Mouse (Mus musculus): Measurements from ENCODE around the gene Ctnnbip1. TPM values are rescaled to one million over a fixed set of nuclear protein-coding genes. Genes with fewer than 3 reads are reported as not detected.
A peak's percentile ranks its signal among the peaks of the same experiment; 100 is the strongest.

Gene Ctnnbip1
- 83.3 and 85.2 TPM in 2 replicates for polyA plus RNA-seq (2016; fragmentation: Nextera tagmentation; extraction: Ambion mirVana)

DNA sequence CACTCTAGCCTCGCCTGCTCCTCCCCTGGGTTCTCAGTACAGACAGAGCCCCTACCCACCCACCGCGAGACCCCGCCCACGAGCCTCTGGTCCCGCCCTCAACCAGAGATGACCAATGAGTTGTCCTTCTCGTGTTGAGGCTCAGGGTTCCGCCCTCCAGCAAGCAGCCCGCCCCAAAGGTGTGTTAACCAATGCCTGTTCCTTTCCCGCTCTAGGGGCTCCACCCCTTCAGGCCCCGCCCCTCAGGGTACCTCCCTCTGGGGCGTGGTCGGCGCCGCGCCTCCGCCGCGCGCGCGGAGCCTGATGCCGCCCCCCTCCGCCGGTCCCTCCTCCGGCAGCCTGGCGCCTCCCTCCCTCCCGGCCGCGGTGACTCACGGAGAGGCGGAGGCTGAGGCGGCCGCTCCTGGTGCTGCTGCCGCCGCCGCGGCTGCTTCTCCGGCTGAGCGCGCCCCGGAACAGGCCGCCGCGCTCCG, at the start of gene Ctnnbip1:
Gene Ctnnbip1 (plus strand): TSS at position 369 of the 473 bp plus-strand sequence.
- H3K27ac ChIP-seq, result peak within 1 kb of the TSS; percentile 76
- H3K4me2 ChIP-seq (replicated peaks), result peak within 1 kb of the TSS; percentile 93
- H3K27me3 ChIP-seq, result no peaks in the 10 kb centered on the region
- peaks cover 13% of the 10 kb centered on the region for H3K4me1 ChIP-seq
- H3K9me3 ChIP-seq, result no peaks in the 10 kb centered on the region
- no peaks in the 10 kb centered on the region for H3K36me3 ChIP-seq
- peak within 1 kb of the TSS; percentile 93 for H3K9ac ChIP-seq
- ATAC-seq (ENCODE audit: insufficient number of reproducible peaks, insufficient read depth, low FRiP score, low TSS enrichment), result peak; percentile 94
- H3K4me3 ChIP-seq, result peak within 1 kb of the TSS; percentile 84
- WGBS, result under 1% methylated on average over 39 of the region's 46 CpGs

- no peak overlapping the region for H3K9ac ChIP-seq
- no peaks in the 10 kb centered on the region for H3K27me3 ChIP-seq
- no peaks in the 10 kb centered on the region for H3K9me3 ChIP-seq
- peaks cover 32% of the 10 kb centered on the region for H3K36me3 ChIP-seq
- H3K4me2 ChIP-seq (replicated peaks), result no peak overlapping the region
- no peak for ATAC-seq (ENCODE audit: insufficient number of reproducible peaks, insufficient read depth, low FRiP score, low TSS enrichment)
- H3K4me1 ChIP-seq, result no peaks in the 10 kb centered on the region
- H3K27ac ChIP-seq, result no peak overlapping the region
- WGBS, result 91% methylated on average over 3 of the region's 3 CpGs
- H3K4me3 ChIP-seq, result no peak overlapping the region
Measured at GRCm38 (mm10) chr4:149469557-149469956, 48.5 kb upstream of the Ctnnbip1 start.

DNA sequence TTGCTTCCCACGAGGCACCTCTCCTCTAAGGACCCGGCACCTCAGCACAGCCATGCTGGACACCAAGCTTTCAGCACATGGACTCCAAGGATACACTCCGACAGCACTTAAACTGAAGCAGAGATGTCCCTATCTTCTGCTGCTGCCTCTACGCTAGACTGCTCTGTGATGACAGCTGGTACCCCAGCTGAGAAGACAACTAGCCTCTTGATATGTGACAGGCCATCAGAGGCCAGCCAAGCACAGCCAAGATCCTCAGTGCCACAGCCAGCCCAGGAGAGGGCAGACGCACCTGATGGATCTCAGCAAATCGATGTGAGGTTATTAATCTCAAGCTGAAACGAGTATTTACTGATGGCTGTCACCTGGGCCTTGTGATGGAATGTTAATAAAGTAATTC, 42.9 kb upstream of the Ctnnbip1 start:
- Histone ChIP-seq H3K4me1 (no peaks in the 10 kb centered on the region; the same call in 1 of the 2 replicates), H3K9me3 (no peaks in the 10 kb centered on the region), H3K9ac (no peak overlapping the region), H3K4me2 (replicated peaks) (no peak overlapping the region), H3K27me3 (no peaks in the 10 kb centered on the region), H3K36me3 (peaks cover 10% of the 10 kb centered on the region), H3K4me3 (no peak overlapping the region), H3K27ac (no peak overlapping the region)
- ATAC-seq (ENCODE audit: insufficient number of reproducible peaks, insufficient read depth, low FRiP score, low TSS enrichment), result no peak
- WGBS, result 83% methylated on average over 7 of the region's 7 CpGs

DNA sequence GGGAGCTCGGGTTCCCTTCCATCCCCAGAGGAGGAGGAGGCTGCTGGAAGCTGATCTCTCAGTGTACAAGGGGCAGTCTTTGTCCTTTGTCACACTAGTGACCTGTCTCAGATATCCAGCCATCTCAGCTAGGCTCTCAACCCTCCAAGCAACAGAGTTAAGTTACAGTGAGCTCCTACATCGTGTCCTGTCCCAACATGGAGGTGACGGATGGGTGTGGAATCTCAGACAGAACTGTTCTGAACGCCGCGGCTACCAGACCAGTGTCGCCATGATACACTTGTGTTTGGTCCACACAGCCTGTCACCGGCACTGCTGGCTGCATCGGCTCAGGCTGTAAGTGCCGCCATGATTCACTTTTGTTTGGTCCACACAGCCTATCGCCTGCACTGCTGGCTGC, 41.0 kb upstream of the Ctnnbip1 start, which contains the start of gene Tmem274:
Gene Tmem274 (plus strand): TSS at position 301 of the 400 bp plus-strand sequence.
- Histone ChIP-seq H3K36me3 (peaks cover 10% of the 10 kb centered on the region), H3K27me3 (no peaks in the 10 kb centered on the region), H3K9ac (no peak within 1 kb of the TSS), H3K27ac (no peak within 1 kb of the TSS), H3K4me1 (no peaks in the 10 kb centered on the region; the same call in 1 of the 2 replicates), H3K9me3 (no peaks in the 10 kb centered on the region), H3K4me2 (replicated peaks) (no peak within 1 kb of the TSS), H3K4me3 (no peak within 1 kb of the TSS)
- WGBS, result 78% methylated on average over 11 of the region's 11 CpGs
- ATAC-seq (ENCODE audit: insufficient number of reproducible peaks, insufficient read depth, low FRiP score, low TSS enrichment), result no peak

GRCm38 (mm10) chr4:149484566-149484965, 33.5 kb upstream of the Ctnnbip1 start:
- Histone ChIP-seq H3K9me3 (no peaks in the 10 kb centered on the region), H3K27ac (peak overlapping the region; percentile 82; the same call in 1 of the 2 replicates), H3K27me3 (no peaks in the 10 kb centered on the region), H3K4me3 (peak overlapping the region; percentile 90), H3K9ac (peak overlapping the region; percentile 77), H3K4me1 (peaks cover 15% of the 10 kb centered on the region), H3K4me2 (replicated peaks) (peak overlapping the region; percentile 82), H3K36me3 (peaks cover 26% of the 10 kb centered on the region)
- no peak for ATAC-seq (ENCODE audit: insufficient number of reproducible peaks, insufficient read depth, low FRiP score, low TSS enrichment)
- 54% methylated on average over 3 of the region's 3 CpGs for WGBS

DNA sequence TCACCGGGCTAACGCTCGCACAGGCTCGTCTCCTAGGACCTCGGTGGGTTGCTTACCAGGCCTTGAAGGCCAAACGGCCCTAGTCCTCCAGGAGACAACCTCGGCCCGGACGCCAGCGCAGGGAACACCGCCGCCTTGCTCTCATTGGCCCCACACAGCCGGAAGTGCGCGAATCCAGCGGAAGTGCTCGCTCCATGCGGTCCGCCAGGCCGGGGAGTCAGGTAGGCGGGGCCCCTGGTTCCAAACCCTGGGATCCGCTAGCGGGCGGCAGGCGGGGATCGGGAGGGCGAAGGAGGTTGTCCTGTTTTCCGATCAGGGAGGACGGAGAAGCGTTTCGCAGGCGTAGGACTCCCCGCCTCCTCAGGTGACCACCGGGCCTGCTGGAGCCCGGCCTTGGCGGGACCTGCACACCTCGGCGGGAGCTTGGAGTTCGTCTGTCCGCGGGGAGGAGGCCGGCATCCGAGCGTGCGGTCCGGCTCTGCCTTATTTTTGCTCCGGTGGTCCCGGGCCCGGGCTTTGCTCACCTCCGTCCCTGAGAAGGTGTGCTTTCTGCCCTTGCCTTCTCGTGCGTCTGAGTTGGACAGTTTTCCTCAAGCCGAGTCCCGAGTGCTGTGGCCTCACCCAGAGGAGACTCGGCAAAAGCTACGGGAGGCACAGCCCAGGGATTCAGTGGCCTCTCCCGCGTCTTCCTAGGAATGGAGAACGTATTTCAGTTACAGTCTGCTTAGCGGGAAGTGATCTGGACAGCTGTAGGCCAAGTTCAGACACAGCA, 32.8 kb upstream of the Ctnnbip1 start, which contains the start of the genes Nmnat1 and Lzic:
Gene Nmnat1 (minus strand): TSS at position 150 of the 772 bp plus-strand sequence.
Gene Lzic (plus strand): TSS at position 177 of the 772 bp plus-strand sequence.
- peaks cover 15% of the 10 kb centered on the region for H3K4me1 ChIP-seq
- no peaks in the 10 kb centered on the region for H3K9me3 ChIP-seq
- ATAC-seq (ENCODE audit: insufficient number of reproducible peaks, insufficient read depth, low FRiP score, low TSS enrichment), result peak; percentile 95
- WGBS, result under 1% methylated on average over 60 of the region's 60 CpGs
- H3K27me3 ChIP-seq, result no peaks in the 10 kb centered on the region
- H3K27ac ChIP-seq, result peak within 1 kb of the TSS; percentile 82
- H3K36me3 ChIP-seq, result peaks cover 32% of the 10 kb centered on the region
- H3K4me3 ChIP-seq, result peak within 1 kb of the TSS; percentile 90
- peak within 1 kb of the TSS; percentile 77 for H3K9ac ChIP-seq
- peak within 1 kb of the TSS; percentile 82 for H3K4me2 ChIP-seq (replicated peaks)

GRCm38 (mm10) chr4:149485825-149486206, 32.2 kb upstream of the Ctnnbip1 start:
- ATAC-seq (ENCODE audit: insufficient number of reproducible peaks, insufficient read depth, low FRiP score, low TSS enrichment), result no peak
- Histone ChIP-seq H3K4me1 (peaks cover 15% of the 10 kb centered on the region), H3K9me3 (no peaks in the 10 kb centered on the region)

GRCm38 (mm10) chr4:149487729-149488128, 30.3 kb upstream of the Ctnnbip1 start:
- ATAC-seq (ENCODE audit: insufficient number of reproducible peaks, insufficient read depth, low FRiP score, low TSS enrichment), result no peak
- no peak overlapping the region for H3K4me3 ChIP-seq
- H3K36me3 ChIP-seq, result peaks cover 46% of the 10 kb centered on the region
- no peaks in the 10 kb centered on the region for H3K9me3 ChIP-seq
- H3K9ac ChIP-seq, result no peak overlapping the region
- no peak overlapping the region for H3K27ac ChIP-seq
- H3K4me1 ChIP-seq, result peaks cover 15% of the 10 kb centered on the region
- no peaks in the 10 kb centered on the region for H3K27me3 ChIP-seq
- 95% methylated on average over 12 of the region's 12 CpGs for WGBS
- no peak overlapping the region for H3K4me2 ChIP-seq (replicated peaks)

More at GRCm38 (mm10) chr4:149485825-149486206, 32.2 kb upstream of the Ctnnbip1 start:
- 1% methylated on average over 10 of the region's 10 CpGs for WGBS
- Histone ChIP-seq H3K4me3 (peak overlapping the region; percentile 90), H3K36me3 (peaks cover 35% of the 10 kb centered on the region), H3K9ac (peak overlapping the region; percentile 77), H3K4me2 (replicated peaks) (peak overlapping the region; percentile 82), H3K27me3 (no peaks in the 10 kb centered on the region), H3K27ac (peak overlapping the region; percentile 82)

- Histone ChIP-seq H3K9ac (no peak overlapping the region), H3K4me1 (peaks cover 10% of the 10 kb centered on the region), H3K27ac (no peak overlapping the region), H3K4me2 (replicated peaks) (no peak overlapping the region), H3K36me3 (peaks cover 62% of the 10 kb centered on the region), H3K27me3 (no peaks in the 10 kb centered on the region), H3K4me3 (no peak overlapping the region), H3K9me3 (no peaks in the 10 kb centered on the region)
- no peak for ATAC-seq (ENCODE audit: insufficient number of reproducible peaks, insufficient read depth, low FRiP score, low TSS enrichment)
- WGBS, result 91% methylated on average over 14 of the region's 14 CpGs
Measured at GRCm38 (mm10) chr4:149489415-149490240, 28.4 kb upstream of the Ctnnbip1 start.

DNA sequence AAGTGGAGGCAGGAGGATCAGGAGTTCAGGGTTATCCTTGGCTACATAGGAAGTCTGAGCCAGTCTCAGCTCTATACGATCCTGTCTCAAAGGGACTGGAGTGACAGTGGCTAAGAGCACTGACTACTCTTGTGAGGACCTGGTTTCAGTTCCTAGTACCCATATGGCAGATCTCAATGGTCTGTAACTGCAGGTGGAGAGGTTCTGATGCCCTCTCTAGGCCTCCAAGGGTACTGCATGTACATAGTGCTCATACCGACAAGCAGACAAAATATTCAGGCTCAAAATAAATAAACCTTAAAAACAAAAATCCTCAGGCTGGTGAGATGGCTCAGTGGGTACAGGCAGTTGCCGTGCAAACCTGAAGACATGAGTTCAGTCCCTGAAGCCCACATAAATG, 26.9 kb upstream of the Ctnnbip1 start:
- Histone ChIP-seq H3K36me3 (peaks cover 74% of the 10 kb centered on the region), H3K9me3 (no peaks in the 10 kb centered on the region), H3K4me1 (peaks cover 8% of the 10 kb centered on the region), H3K9ac (no peak overlapping the region), H3K27me3 (no peaks in the 10 kb centered on the region), H3K27ac (no peak overlapping the region), H3K4me2 (replicated peaks) (no peak overlapping the region), H3K4me3 (no peak overlapping the region)
- 97% methylated on average over 3 of the region's 3 CpGs for WGBS
- no peak for ATAC-seq (ENCODE audit: insufficient number of reproducible peaks, insufficient read depth, low FRiP score, low TSS enrichment)

GRCm38 (mm10) chr4:149496612-149497011, 21.4 kb upstream of the Ctnnbip1 start:
- H3K27me3 ChIP-seq, result no peaks in the 10 kb centered on the region
- H3K27ac ChIP-seq, result peak overlapping the region; percentile 36; the same call in 1 of the 2 replicates
- H3K4me1 ChIP-seq, result no peaks in the 10 kb centered on the region
- H3K4me2 ChIP-seq (replicated peaks), result no peak overlapping the region
- peaks cover 62% of the 10 kb centered on the region for H3K36me3 ChIP-seq
- no peaks in the 10 kb centered on the region for H3K9me3 ChIP-seq
- 29% methylated on average over 2 of the region's 2 CpGs for WGBS
- H3K4me3 ChIP-seq, result no peak overlapping the region
- ATAC-seq (ENCODE audit: insufficient number of reproducible peaks, insufficient read depth, low FRiP score, low TSS enrichment), result peak; percentile 60; the same call in 1 of the 2 replicates
- H3K9ac ChIP-seq, result no peak overlapping the region
